Mouse (Mus musculus): ENCODE data around the gene Dip2a. TPM values are rescaled to one million over a fixed set of nuclear protein-coding genes. Genes with fewer than 3 reads are reported as not detected.

The Dip2a gene
- 2.6 TPM for total RNA-seq (2023)

DNA sequence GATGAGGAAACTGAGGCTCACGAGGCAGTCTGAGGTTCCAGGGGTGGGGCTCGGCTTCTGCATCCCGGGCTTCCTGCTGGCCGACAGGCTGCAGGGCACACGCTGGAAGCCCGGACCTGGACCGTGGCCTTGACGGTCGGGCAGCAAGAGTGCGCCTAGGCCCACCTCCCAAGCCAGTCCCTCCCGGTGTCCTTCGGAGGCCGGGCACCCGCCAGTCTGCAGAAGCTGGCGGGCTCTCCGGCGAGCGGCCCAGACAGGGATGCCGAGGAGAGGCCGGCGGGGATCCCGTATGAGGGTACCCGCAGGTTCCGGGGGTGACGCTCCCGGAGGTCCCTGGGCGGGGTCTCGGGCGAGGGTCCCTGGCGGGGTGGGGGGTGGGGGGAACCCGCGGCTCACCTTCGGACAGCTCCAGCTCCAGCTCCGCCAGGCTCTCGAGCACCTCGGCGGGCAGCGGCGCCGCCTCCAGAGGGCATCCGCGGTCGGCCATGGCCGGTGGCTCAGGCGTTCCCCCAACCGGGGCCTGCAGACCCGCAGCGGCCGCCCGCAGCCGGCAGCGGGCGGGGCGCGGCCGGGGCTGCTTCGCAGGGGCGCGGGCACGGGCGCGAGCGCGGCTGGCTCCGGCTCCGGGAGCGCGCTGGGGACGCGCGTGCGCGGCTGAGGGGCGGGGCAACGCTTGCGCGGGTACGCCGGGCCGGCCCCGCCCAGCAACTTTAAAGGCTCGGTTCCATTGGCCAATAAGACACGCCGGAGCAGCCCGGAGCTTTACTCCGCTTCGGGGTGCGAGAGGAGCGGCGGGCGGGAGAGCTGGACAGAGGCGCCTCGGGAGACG, at the start of gene Dip2a:
Gene Dip2a (minus strand): TSS at position 581 of the 829 bp plus-strand sequence.

DNA sequence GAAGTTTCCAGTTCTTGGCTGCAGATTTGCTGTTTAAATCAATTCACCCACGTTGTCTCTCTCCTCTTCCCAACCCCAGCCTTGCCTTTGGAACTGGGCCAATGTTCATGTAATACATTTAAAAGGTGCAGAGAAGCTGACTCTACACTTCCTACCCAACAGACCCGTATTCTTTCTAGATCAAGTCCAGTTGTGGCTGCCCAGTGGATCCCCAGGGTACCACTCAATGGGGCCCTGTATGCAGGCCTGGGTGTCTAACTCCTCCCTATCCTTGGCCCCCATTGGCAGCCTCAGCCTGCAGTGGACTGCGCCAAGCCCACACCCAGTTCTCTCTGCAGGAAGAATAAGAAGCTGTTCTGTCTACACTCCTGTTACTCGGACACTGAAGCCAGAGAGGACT, 91.6 kb downstream of the Dip2a start, which contains the start of gene S100b:
Gene S100b (plus strand): TSS at position 318 of the 400 bp plus-strand sequence.

DNA sequence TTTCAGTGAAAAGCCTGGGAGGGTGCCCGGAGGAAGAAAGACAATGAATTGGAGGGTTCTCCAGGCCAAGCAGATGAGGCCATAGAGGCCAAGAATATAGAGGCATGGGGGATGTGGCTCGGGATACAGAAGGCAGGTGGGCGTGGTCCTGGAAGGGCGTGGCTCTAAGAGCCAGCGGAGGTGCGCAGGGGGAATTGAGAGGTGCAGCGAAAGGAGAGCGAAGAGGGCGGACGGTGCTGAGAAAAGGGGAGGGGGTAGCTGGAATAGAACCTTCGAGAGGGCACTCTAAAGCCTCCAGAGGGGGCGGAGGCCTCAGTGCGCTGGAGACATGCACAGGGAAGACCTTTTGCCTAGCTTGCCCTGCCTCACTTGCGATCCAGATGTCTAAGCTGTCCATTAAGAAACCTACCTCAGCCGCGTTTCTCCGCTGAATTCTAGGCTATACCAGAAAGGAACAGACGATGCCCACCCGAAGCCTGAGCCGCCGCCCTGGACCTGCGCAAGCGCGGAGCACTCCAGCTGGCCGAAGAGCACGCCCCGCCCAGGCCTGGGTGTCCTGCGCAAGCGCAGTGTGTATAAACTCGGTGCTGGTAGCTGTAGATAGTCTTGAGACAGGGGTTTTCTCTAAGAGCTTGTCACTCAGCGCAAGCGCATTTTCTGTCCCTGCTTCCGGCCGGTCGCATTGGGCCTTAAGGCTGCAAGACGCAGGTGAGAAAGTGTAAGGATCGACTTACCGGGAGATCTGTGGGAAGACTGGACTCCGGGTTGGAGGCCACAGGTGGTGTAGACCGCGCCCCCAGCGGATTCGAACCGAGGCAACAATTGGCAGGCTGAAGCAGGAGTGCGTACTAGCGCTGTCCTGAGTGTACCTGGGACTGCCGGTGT, 107.5 kb downstream of the Dip2a start, which contains the start of gene Prmt2:
Gene Prmt2 (minus strand): TSS at position 525 of the 885 bp plus-strand sequence.

Other genes starting within 250 kb of the Dip2a start
- gene Slc5a4b, start 234.3 kb downstream of the Dip2a start, total RNA-seq (2023): not detected
- not detected for gene Slc5a4a, start 197.8 kb downstream of the Dip2a start, total RNA-seq (2023)
- 8.1 TPM for gene Prmt2, start 107.4 kb downstream of the Dip2a start, total RNA-seq (2023)
- not detected for gene S100b, start 91.4 kb downstream of the Dip2a start, total RNA-seq (2023)
- gene AC141477.1, start 95.2 kb upstream of the Dip2a start, total RNA-seq (2023): not detected
- 67.8 TPM for gene Pcnt, start 97.5 kb upstream of the Dip2a start, total RNA-seq (2023)
- gene 2610028H24Rik, start 103.8 kb upstream of the Dip2a start, total RNA-seq (2023): not detected
- 74.8 TPM for gene Mcm3ap, start 123.6 kb upstream of the Dip2a start, total RNA-seq (2023)
- 1.5 TPM for gene Ybey, start 123.8 kb upstream of the Dip2a start, total RNA-seq (2023)
- gene Lss, start 186.3 kb upstream of the Dip2a start, total RNA-seq (2023): 28.1 TPM
- not detected for gene Spatc1l, start 217.0 kb upstream of the Dip2a start, total RNA-seq (2023)
- not detected for gene Ftcd, start 230.4 kb upstream of the Dip2a start, total RNA-seq (2023)